Mouse (Mus musculus) stomach, embryonic 15.5 days (tissue): ENCODE results near the gene Foxs1. TPM values are rescaled to one million over a fixed set of nuclear protein-coding genes. Genes with fewer than 3 reads are reported as not detected.

Source experiments
- ATAC-seq: fragments of 200-750 bp; cut with Nextera tagmentation; 2 replicates; pipeline ENCODE4 v1.8.0; 2017; ENCODE audit warnings: low read depth, moderate number of reproducible peaks, moderate TSS enrichment; ENCODE audit not compliant: insufficient read depth, low FRiP score
- H3K27ac ChIP-seq: fragments of 300-500 bp; sonication (generic); 2 replicates; pipeline ENCODE4 v1.5.1; 2015; ENCODE audit warnings: mild to moderate bottlenecking, inconsistent platforms
- H3K27me3 ChIP-seq: fragments of 300-500 bp; sonication (generic); replicated peaks from 2 replicates; pipeline ENCODE4 v1.6.1; 2015; ENCODE audit warnings: inconsistent platforms
- H3K36me3 ChIP-seq: fragments of 300-500 bp; sonication (generic); 2 replicates; pipeline ENCODE4 v1.6.1; 2015; ENCODE audit warnings: inconsistent platforms
- H3K4me1 ChIP-seq: fragments of 300-500 bp; sonication (generic); 2 replicates; pipeline ENCODE4 v1.6.1; 2015; ENCODE audit warnings: inconsistent platforms
- H3K4me2 ChIP-seq: fragments of 300-500 bp; sonication (generic); 2 replicates; pipeline ENCODE4 v1.6.1; 2015; ENCODE audit warnings: mild to moderate bottlenecking, inconsistent platforms
- H3K4me3 ChIP-seq: fragments of 300-500 bp; sonication (generic); replicated peaks from 2 replicates; pipeline ENCODE4 v1.5.1; 2015; ENCODE audit warnings: inconsistent platforms
- H3K9ac ChIP-seq: fragments of 300-500 bp; sonication (generic); 2 replicates; pipeline ENCODE4 v1.6.1; 2015; ENCODE audit warnings: inconsistent platforms
- H3K9me3 ChIP-seq: fragments of 300-500 bp; sonication (generic); 2 replicates; pipeline ENCODE4 v1.6.1; 2016; ENCODE audit warnings: inconsistent platforms
- WGBS: fragments of 180-500 bp; shearing (Covaris S2); methylation state at CpG from one replicate; pipeline ENCODE4 v1.1.7; 2015; 5-methylcytosine and 5-hydroxymethylcytosine counted together
- polyA plus RNA-seq: library from polyadenylated mRNA; unstranded; fragments of >200 nt; fragmentation: Nextera tagmentation; extraction: Ambion mirVana; gene quantifications from 2 replicates; pipeline ENCODE4 v1.2.1, GENCODE M21; 2015

Gene Foxs1
- polyA plus RNA-seq, 1 experiment from 2014 or later = 4.3 TPM

GRCm38 (mm10) chr2:152911031-152911430, 22.0 kb downstream of the Foxs1 start, which contains the start of gene Mylk2:
Gene Mylk2, plus strand, starts transcription at chr2:152911352.
- Histone ChIP-seq H3K9me3 (no peaks in the 10 kb centered on the region), H3K4me3 (no peak within 1 kb of the TSS), H3K4me1 (0 out of 2 replicates have a peak, but pooled peaks cover 15% of the 10 kb centered on the region), H3K36me3 (no peaks in the 10 kb centered on the region), H3K27ac (no peak within 1 kb of the TSS), H3K9ac (no peak within 1 kb of the TSS), H3K4me2 (no peak within 1 kb of the TSS), H3K27me3 (peaks cover 37% of the 10 kb centered on the region)
- 13% methylated on average over 12 of the region's 12 CpGs for WGBS
- ATAC-seq = no peak

- H3K27me3 ChIP-seq = peaks cover 37% of the 10 kb centered on the region
- H3K4me3 ChIP-seq = no peak overlapping the region
- H3K9me3 ChIP-seq = no peaks in the 10 kb centered on the region
- WGBS = 74% methylated on average over 6 of the region's 6 CpGs
- H3K4me2 ChIP-seq = no peak overlapping the region
- H3K4me1 ChIP-seq = peaks cover 22% of the 10 kb centered on the region; the same call in 1 of the 2 replicates
- no peak overlapping the region for H3K27ac ChIP-seq
- H3K36me3 ChIP-seq = no peaks in the 10 kb centered on the region
- no peak for ATAC-seq
- H3K9ac ChIP-seq = no peak overlapping the region
Measured at GRCm38 (mm10) chr2:152909848-152910247, 23.2 kb downstream of the Foxs1 start.

- Histone ChIP-seq H3K36me3 (no peaks in the 10 kb centered on the region), H3K4me1 (peaks cover 18% of the 10 kb centered on the region; the same call in 1 of the 2 replicates), H3K4me2 (no peak overlapping the region), H3K4me3 (no peak overlapping the region), H3K27ac (0 out of 2 replicates have a peak overlapping the region, but pooled peaks have one; percentile 11), H3K9ac (no peak overlapping the region), H3K27me3 (peaks cover 20% of the 10 kb centered on the region), H3K9me3 (no peaks in the 10 kb centered on the region)
- 67% methylated on average over 14 of the region's 14 CpGs for WGBS
- ATAC-seq = no peak
Measured at GRCm38 (mm10) chr2:152907114-152907943, 25.7 kb downstream of the Foxs1 start.

- Histone ChIP-seq H3K4me3 (no peak overlapping the region), H3K9me3 (no peaks in the 10 kb centered on the region), H3K27me3 (peaks cover 12% of the 10 kb centered on the region), H3K4me1 (peaks cover 18% of the 10 kb centered on the region; the same call in 1 of the 2 replicates), H3K36me3 (no peaks in the 10 kb centered on the region), H3K27ac (0 out of 2 replicates have a peak overlapping the region, but pooled peaks have one; percentile 11), H3K4me2 (no peak overlapping the region), H3K9ac (no peak overlapping the region)
- 49% methylated on average over 9 of the region's 9 CpGs for WGBS
- no peak for ATAC-seq
Measured at GRCm38 (mm10) chr2:152906274-152907037, 26.6 kb downstream of the Foxs1 start.

- 51% methylated on average over 11 of the region's 11 CpGs for WGBS
- H3K9ac ChIP-seq = no peak overlapping the region
- 0 out of 2 replicates have a peak overlapping the region, but pooled peaks have one; percentile 9 for H3K27ac ChIP-seq
- ATAC-seq = peak; percentile 24; the same call in 1 of the 2 replicates
- no peak overlapping the region for H3K4me3 ChIP-seq
- no peak overlapping the region for H3K4me2 ChIP-seq
- peaks cover under 1% of the 10 kb centered on the region; the same call in 1 of the 2 replicates for H3K27me3 ChIP-seq
- H3K4me1 ChIP-seq = peaks cover 18% of the 10 kb centered on the region; the same call in 1 of the 2 replicates
- no peaks in the 10 kb centered on the region for H3K36me3 ChIP-seq
- no peaks in the 10 kb centered on the region for H3K9me3 ChIP-seq
Measured at GRCm38 (mm10) chr2:152905036-152905829, 27.8 kb downstream of the Foxs1 start.

- Histone ChIP-seq H3K4me3 (no peak overlapping the region), H3K36me3 (no peaks in the 10 kb centered on the region), H3K4me1 (peaks cover 18% of the 10 kb centered on the region; the same call in 1 of the 2 replicates), H3K27ac (no peak overlapping the region), H3K9ac (no peak overlapping the region), H3K9me3 (no peaks in the 10 kb centered on the region), H3K4me2 (no peak overlapping the region), H3K27me3 (no peaks in the 10 kb centered on the region)
- WGBS = 61% methylated on average over 5 of the region's 5 CpGs
- no peak for ATAC-seq
Measured at GRCm38 (mm10) chr2:152904127-152904643, 28.8 kb downstream of the Foxs1 start.

- H3K27ac ChIP-seq = no peak overlapping the region
- no peaks in the 10 kb centered on the region for H3K36me3 ChIP-seq
- no peaks in the 10 kb centered on the region for H3K27me3 ChIP-seq
- H3K9me3 ChIP-seq = no peaks in the 10 kb centered on the region
- ATAC-seq = no peak
- no peak overlapping the region for H3K4me3 ChIP-seq
- WGBS = 65% methylated on average over 4 of the region's 4 CpGs
- H3K4me1 ChIP-seq = peaks cover 18% of the 10 kb centered on the region; the same call in 1 of the 2 replicates
- H3K4me2 ChIP-seq = no peak overlapping the region
- no peak overlapping the region for H3K9ac ChIP-seq
Measured at GRCm38 (mm10) chr2:152903586-152903985, 29.4 kb downstream of the Foxs1 start.

- Histone ChIP-seq H3K27ac (no peak overlapping the region), H3K4me1 (peaks cover 18% of the 10 kb centered on the region; the same call in 1 of the 2 replicates), H3K4me3 (no peak overlapping the region), H3K9me3 (no peaks in the 10 kb centered on the region), H3K36me3 (no peaks in the 10 kb centered on the region), H3K9ac (no peak overlapping the region), H3K27me3 (no peaks in the 10 kb centered on the region), H3K4me2 (no peak overlapping the region)
- 46% methylated on average over 3 of the region's 3 CpGs for WGBS
- no peak for ATAC-seq
Measured at GRCm38 (mm10) chr2:152902658-152903057, 30.4 kb downstream of the Foxs1 start.

- WGBS = 89% methylated on average over 15 of the region's 15 CpGs
- Histone ChIP-seq H3K4me3 (no peak overlapping the region), H3K9me3 (no peaks in the 10 kb centered on the region), H3K36me3 (0 out of 2 replicates have a peak, but pooled peaks cover 2% of the 10 kb centered on the region), H3K27ac (no peak overlapping the region), H3K4me1 (peaks cover 10% of the 10 kb centered on the region; the same call in 1 of the 2 replicates), H3K9ac (no peak overlapping the region), H3K27me3 (no peaks in the 10 kb centered on the region), H3K4me2 (no peak overlapping the region)
- no peak for ATAC-seq
Measured at GRCm38 (mm10) chr2:152901296-152901695, 31.7 kb downstream of the Foxs1 start.

GRCm38 (mm10) chr2:152899011-152899410, 34.0 kb downstream of the Foxs1 start:
- H3K4me1 ChIP-seq = no peaks in the 10 kb centered on the region
- H3K27ac ChIP-seq = no peak overlapping the region
- H3K4me2 ChIP-seq = no peak overlapping the region
- 62% methylated on average over 6 of the region's 6 CpGs for WGBS
- H3K4me3 ChIP-seq = no peak overlapping the region
- peaks cover 17% of the 10 kb centered on the region for H3K36me3 ChIP-seq
- no peak for ATAC-seq
- no peaks in the 10 kb centered on the region for H3K27me3 ChIP-seq
- H3K9ac ChIP-seq = no peak overlapping the region
- H3K9me3 ChIP-seq = no peaks in the 10 kb centered on the region

- no peaks in the 10 kb centered on the region for H3K27me3 ChIP-seq
- 88% methylated on average over 3 of the region's 3 CpGs for WGBS
Measured at GRCm38 (mm10) chr2:152896926-152897325, 36.1 kb downstream of the Foxs1 start.

More at GRCm38 (mm10) chr2:152896926-152897325, 36.1 kb downstream of the Foxs1 start:
- no peak overlapping the region for H3K4me2 ChIP-seq
- no peaks in the 10 kb centered on the region for H3K4me1 ChIP-seq
- H3K36me3 ChIP-seq = peaks cover 36% of the 10 kb centered on the region
- H3K4me3 ChIP-seq = no peak overlapping the region
- no peak overlapping the region for H3K9ac ChIP-seq
- no peak for ATAC-seq
- H3K9me3 ChIP-seq = no peaks in the 10 kb centered on the region
- H3K27ac ChIP-seq = no peak overlapping the region
